ENCODE assay signal across 21 mouse cellular contexts in the genomic region with DNA sequence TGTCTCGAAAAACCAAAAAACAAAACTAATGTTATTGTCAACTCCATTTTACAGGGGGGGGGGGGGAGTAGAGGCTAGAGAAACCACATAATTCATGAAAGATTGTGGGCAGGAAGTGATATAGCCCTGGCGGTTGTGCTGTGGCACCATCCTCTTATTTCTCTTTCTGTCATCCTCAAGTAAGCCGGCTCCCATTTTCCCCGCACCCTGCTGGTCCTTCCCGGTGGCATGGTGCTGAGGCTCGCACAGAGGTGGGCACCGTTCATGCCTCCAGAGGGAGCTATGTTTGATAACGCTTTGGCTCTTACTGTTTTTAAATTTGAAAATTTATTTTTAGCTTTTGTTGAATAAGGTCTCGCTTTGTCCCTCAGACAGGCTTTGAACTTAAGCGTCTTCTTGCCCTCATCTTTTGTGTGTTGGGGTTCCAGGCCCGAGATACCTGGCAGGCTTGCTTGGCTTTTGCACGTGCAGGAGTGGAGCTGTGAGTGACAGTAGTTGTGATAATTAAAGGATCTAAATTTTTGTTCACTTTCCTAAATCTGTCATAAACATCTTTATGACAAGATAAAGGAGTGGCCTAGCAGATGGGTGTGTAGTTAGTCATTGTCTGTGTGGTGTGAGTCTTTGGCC. TPM values are rescaled to one million over a fixed set of nuclear protein-coding genes. Genes with fewer than 3 reads are reported as not detected.
DNase-seq lines count a peak whose midpoint lies in the region; ATAC-seq lines count a peak whose summit lies in the region.
"Had no signal": no experiment of that assay in that cellular context is flagged by ENCODE, and none has a peak within 500 bp of the region (broad histone marks: within the 10 kb centered on the region; RNA-seq: fewer than 3 reads in every experiment).

No protein-coding gene starts in this region.

- DNase-seq in thymus, adult 18-20 months = peak; percentile 16 to 39
- DNase-seq in thymus, postnatal 36 days = peak; percentile 53 to 57
- no peak for DNase-seq in frontal cortex, postnatal 14 days (ENCODE audit: low spot score in 2 of 2)
- DNase-seq in ovary, postnatal 14 days (ENCODE audit: low spot score) = no peak
- DNase-seq in embryo, embryonic 11 days = no peak
- DNase-seq: adrenal gland, adult 8-10 months; cerebellum, adult 18-20 months; cerebellum, postnatal 25 days; gastrocnemius, postnatal 36 days; heart, postnatal 4 days; kidney, adult 9 months; kidney, postnatal 14 days; liver, embryonic 13.5 days; lung, adult 2 months; lung, postnatal 14 days; midbrain, embryonic 14.5 days had no signal

- peak; percentile 74 for ATAC-seq in CD4-positive, CD25-positive, alpha-beta regulatory T cell, adult 4 months
- peak; percentile 77 for ATAC-seq in common myeloid progenitor, adult 5-6 weeks (replicated peaks; ENCODE audit: low read depth, poor library complexity, severe bottlenecking)
- ATAC-seq: forebrain, embryonic 15.5 days; intestine, embryonic 15.5 days; Patski had no signal

RNA-seq across cellular contexts. Expression of a gene that starts 15.0 kb away (rescaled TPM):
- polyA plus RNA-seq in CD4-positive, CD25-positive, alpha-beta regulatory T cell, adult 4 months (2017; shearing (Covaris generic)) = 10 to 100 TPM in 1 of 2 experiments, 1 to 10 TPM in 1; 8.3 to 11.0 TPM
- total RNA-seq in common myeloid progenitor, adult 5-6 weeks (2017) = 23.3 and 27.6 TPM in 2 replicates

RNA-seq across cellular contexts. Expression of a gene that starts 15.1 kb away (rescaled TPM):
- 100 to 1,000 TPM; 140 to 169 TPM for polyA plus RNA-seq in CD4-positive, CD25-positive, alpha-beta regulatory T cell, adult 4 months (2017; shearing (Covaris generic))
- 83.4 and 106 TPM in 2 replicates for total RNA-seq in common myeloid progenitor, adult 5-6 weeks (2017)

Comparison
In these comparisons a context has a peak if more than half of its experiments do, and no peak if none do; other contexts are left out.
1. DNase-seq: peak in thymus, adult 18-20 months (2 of 2) and thymus, postnatal 36 days (2 of 2); none in frontal cortex, postnatal 14 days (0 of 2), ovary, postnatal 14 days (single experiment) and embryo, embryonic 11 days (single experiment).